Mouse (Mus musculus) midbrain, embryonic 11.5 days (tissue): ENCODE measurements around the gene Ccng1. TPM values are rescaled to one million over a fixed set of nuclear protein-coding genes. Genes with fewer than 3 reads are reported as not detected.
A peak's percentile ranks its signal among the peaks of the same experiment; 100 is the strongest.

Experiments
- ATAC-seq: fragments of 200-750 bp; cut with Nextera tagmentation; 2 replicates; pipeline ENCODE4 v1.8.0; 2017; ENCODE audit warnings: moderate TSS enrichment, moderate library complexity; ENCODE audit not compliant: low FRiP score
- DNase-seq: peaks from one replicate; pipeline ENCODE4 v3.0.0; 2015; ENCODE audit warnings: low spot score; ENCODE audit errors: missing footprints
- H3K27ac ChIP-seq: fragments of 300-500 bp; sonication (generic); 2 replicates; pipeline ENCODE4 v1.5.1; 2014; ENCODE audit warnings: low read depth, low read length
- H3K27me3 ChIP-seq: fragments of 300-500 bp; sonication (generic); 2 replicates; pipeline ENCODE4 v1.6.1; 2014; ENCODE audit warnings: mild to moderate bottlenecking, low read length, moderate library complexity, mixed read lengths; ENCODE audit not compliant: control insufficient read depth, insufficient read depth
- H3K36me3 ChIP-seq: fragments of 300-500 bp; sonication (generic); 2 replicates; pipeline ENCODE4 v1.6.1; 2014; ENCODE audit warnings: mild to moderate bottlenecking, low read length, moderate library complexity, mixed read lengths; ENCODE audit not compliant: control insufficient read depth, insufficient read depth
- H3K4me1 ChIP-seq: fragments of 300-500 bp; sonication (generic); 2 replicates; pipeline ENCODE4 v1.6.1; 2014; ENCODE audit warnings: low read length; ENCODE audit not compliant: control insufficient read depth, insufficient read depth
- H3K4me2 ChIP-seq: fragments of 300-500 bp; sonication (generic); 2 replicates; pipeline ENCODE4 v1.6.1; 2014; ENCODE audit warnings: mild to moderate bottlenecking, moderate library complexity
- H3K4me3 ChIP-seq: fragments of 300-500 bp; sonication (generic); 2 replicates; pipeline ENCODE4 v1.5.1; 2014; ENCODE audit warnings: low read depth, low read length
- H3K9ac ChIP-seq: fragments of 300-500 bp; sonication (generic); 2 replicates; pipeline ENCODE4 v1.6.1; 2014; ENCODE audit warnings: low read length
- H3K9me3 ChIP-seq: fragments of 300-500 bp; sonication (generic); 2 replicates; pipeline ENCODE4 v1.6.1; 2016; ENCODE audit warnings: low read length; ENCODE audit not compliant: control insufficient read depth
- WGBS: fragments of 180-500 bp; shearing (Covaris S2); extraction: QIAGEN DNeasy Blood & Tissue Kit; methylation state at CpG from one replicate; pipeline ENCODE4 v1.1.7; 2014; 5-methylcytosine and 5-hydroxymethylcytosine counted together
- polyA plus RNA-seq: library from polyadenylated mRNA; unstranded; fragments of >200 nt; fragmentation: Nextera tagmentation; extraction: Ambion mirVana; gene quantifications from 2 replicates; pipeline ENCODE4 v1.2.1, GENCODE M21; 2014

Gene Ccng1
- 47.9 and 61.1 TPM in 2 replicates for polyA plus RNA-seq

DNA sequence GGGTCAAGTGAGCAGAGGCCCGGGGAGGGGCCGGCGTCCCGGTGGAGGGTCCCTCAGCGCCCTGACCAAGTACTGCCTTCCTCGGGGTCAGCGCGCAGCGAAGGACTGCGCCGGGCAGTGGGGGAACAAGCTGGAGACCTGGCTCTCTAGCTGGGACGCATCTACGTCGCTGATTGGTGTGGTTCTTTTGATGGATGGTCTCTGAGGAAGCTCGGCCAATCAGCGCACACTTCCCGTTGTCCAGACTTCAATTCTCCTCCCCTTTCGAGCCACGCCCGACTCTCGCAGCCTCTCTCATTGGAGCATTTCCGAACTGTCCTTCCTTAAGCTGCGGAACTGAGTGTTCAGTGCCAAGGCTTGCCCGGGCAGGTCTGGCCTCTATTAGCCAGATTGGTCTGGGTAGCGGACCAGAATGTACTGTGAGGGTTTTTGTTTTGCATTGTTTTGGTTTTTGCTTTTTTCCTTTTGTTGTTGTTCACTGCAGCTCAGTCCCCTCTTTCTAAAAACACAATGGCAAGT lies at the start of gene Ccng1:
Gene Ccng1, minus strand, starts transcription at position 203 of the 519 bp plus-strand sequence.
- ATAC-seq (peak; percentile 100), DNase-seq (peak; percentile 95)
- no peaks in the 10 kb centered on the region for H3K27me3 ChIP-seq
- H3K27ac ChIP-seq, result no peak within 1 kb of the TSS; the same call in 1 of the 2 replicates
- peaks cover 6% of the 10 kb centered on the region for H3K4me1 ChIP-seq
- peak within 1 kb of the TSS; percentile 86 for H3K9ac ChIP-seq
- WGBS, result under 1% methylated on average over 25 of the region's 25 CpGs
- H3K4me3 ChIP-seq, result peak within 1 kb of the TSS; percentile 77
- H3K36me3 ChIP-seq, result no peaks in the 10 kb centered on the region
- peak within 1 kb of the TSS; percentile 87 for H3K4me2 ChIP-seq
- no peaks in the 10 kb centered on the region for H3K9me3 ChIP-seq

DNA sequence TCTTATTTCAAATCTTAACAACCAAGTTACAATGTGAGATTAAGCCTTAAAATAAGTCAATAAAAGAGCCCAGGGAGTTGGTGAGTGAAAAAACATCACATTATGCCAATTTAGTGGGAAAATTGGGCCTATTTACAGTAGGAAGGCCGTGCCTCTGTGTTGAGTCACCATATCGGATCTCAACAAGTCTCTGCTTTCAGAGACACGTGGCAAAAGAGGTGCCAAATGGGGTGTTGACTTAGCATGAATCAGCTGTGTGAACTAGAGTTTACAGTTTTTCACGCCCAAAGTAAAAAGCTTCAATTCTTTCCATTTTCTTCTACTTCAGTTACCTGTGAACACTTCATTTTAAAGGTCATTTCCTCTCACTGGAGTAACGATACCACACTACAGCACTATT lies 35.2 kb upstream of the Ccng1 start:
- H3K4me3 ChIP-seq, result no peak overlapping the region
- ATAC-seq (no peak), DNase-seq (no peak)
- no peaks in the 10 kb centered on the region for H3K4me1 ChIP-seq
- no peak overlapping the region for H3K27ac ChIP-seq
- no peaks in the 10 kb centered on the region for H3K36me3 ChIP-seq
- 74% methylated on average over 5 of the region's 5 CpGs for WGBS
- H3K27me3 ChIP-seq, result no peaks in the 10 kb centered on the region
- H3K9me3 ChIP-seq, result no peaks in the 10 kb centered on the region
- no peak overlapping the region for H3K4me2 ChIP-seq
- H3K9ac ChIP-seq, result no peak overlapping the region

DNA sequence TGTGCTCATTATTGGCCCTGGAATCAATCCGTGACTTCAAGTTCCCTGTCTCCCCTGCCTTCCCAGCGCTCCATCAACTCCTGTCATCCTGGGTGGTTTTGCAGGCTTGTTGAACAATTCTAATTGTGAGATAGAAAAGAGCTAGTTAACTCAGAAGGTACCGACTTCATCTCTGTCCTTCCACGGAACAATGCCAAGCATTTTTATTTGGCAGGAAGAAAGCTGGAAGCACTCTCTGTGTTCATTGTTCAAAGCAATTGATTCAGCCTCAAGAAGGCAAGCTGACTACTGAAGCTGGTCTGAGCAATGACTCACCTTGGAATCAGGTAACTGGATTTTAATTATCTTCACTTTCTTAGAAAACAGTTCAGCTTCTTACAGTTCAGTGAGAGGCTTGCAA lies 34.6 kb upstream of the Ccng1 start:
- 85% methylated on average over 4 of the region's 4 CpGs for WGBS

DNA sequence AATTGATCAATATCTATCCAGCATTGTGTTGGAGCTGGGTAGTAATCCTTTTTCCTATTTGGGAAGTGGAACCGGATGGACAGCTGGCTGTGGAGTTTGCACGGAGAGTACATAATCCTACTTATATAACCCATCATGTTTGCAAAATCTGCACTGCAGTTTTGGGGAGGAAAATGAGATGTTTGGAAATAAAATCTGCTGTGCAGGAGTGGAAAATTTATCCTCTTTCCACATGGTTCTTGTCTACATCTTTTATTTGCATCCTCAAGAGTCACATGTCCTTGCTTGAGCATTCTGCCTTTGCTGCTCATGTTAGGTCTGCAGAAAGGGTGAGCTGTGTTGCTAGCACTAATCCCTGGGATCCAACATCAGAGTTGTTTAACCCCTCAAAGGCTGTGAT lies 31.8 kb upstream of the Ccng1 start:
- no peak overlapping the region for H3K4me3 ChIP-seq
- H3K9ac ChIP-seq, result no peak overlapping the region
- no peak overlapping the region for H3K27ac ChIP-seq
- ATAC-seq, result no peak
- no peaks in the 10 kb centered on the region for H3K9me3 ChIP-seq
- H3K4me1 ChIP-seq, result no peaks in the 10 kb centered on the region
- no peaks in the 10 kb centered on the region for H3K27me3 ChIP-seq
- no peak overlapping the region for H3K4me2 ChIP-seq
- 73% methylated on average over 2 of the region's 2 CpGs for WGBS
- no peaks in the 10 kb centered on the region for H3K36me3 ChIP-seq
- DNase-seq, result no peak

More for the DNA sequence above, 34.6 kb upstream of the Ccng1 start:
- Histone ChIP-seq H3K4me1 (no peaks in the 10 kb centered on the region), H3K9me3 (no peaks in the 10 kb centered on the region), H3K27ac (no peak overlapping the region), H3K9ac (no peak overlapping the region), H3K27me3 (no peaks in the 10 kb centered on the region), H3K4me3 (no peak overlapping the region), H3K4me2 (no peak overlapping the region), H3K36me3 (no peaks in the 10 kb centered on the region)
- DNase-seq (no peak), ATAC-seq (no peak)

DNA sequence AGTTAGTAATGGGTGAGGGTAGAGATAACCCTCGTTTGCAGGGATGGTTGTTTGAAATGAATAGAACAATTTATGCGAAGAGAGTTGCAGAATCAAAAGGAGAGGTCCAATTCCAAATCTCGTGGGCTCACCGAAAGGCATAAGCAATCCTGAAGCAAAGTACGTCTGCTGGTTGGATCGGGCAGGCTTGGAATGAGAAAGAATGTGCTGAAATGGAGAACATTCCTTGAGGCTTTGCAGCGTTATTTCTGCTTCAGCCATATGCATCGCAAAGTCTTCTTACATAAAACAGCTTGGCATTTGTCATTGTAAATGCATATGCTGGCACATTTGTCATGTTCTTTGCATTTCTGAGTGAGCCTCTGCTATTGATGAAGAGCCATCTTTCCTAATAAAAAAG lies 29.2 kb upstream of the Ccng1 start:
- ATAC-seq, result no peak
- no peak overlapping the region for H3K4me3 ChIP-seq
- no peak overlapping the region for H3K9ac ChIP-seq
- WGBS, result 82% methylated on average over 8 of the region's 8 CpGs
- no peak overlapping the region for H3K4me2 ChIP-seq
- no peaks in the 10 kb centered on the region for H3K4me1 ChIP-seq
- no peak for DNase-seq
- no peak overlapping the region for H3K27ac ChIP-seq
- no peaks in the 10 kb centered on the region for H3K9me3 ChIP-seq
- no peaks in the 10 kb centered on the region for H3K27me3 ChIP-seq
- H3K36me3 ChIP-seq, result no peaks in the 10 kb centered on the region

DNA sequence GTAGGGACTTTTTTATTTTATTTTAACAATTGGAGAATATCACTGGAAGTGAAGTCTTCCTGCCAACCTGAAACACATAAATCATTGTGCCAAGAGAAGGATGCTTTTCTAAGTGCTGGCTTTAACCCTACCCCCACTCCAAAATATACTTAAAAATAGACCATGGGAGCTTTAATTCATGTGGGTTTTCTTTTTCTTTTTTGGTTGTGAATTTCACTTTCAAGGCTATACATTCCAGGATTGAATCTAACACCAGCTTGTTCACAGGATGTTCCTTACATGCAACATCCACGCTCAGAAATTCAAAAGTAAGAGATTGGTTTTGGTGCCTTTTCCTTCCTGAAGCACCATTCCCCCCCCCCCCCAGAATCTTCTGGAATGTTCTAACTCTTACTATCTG lies 28.2 kb upstream of the Ccng1 start:
- Histone ChIP-seq H3K4me2 (no peak overlapping the region), H3K4me1 (no peaks in the 10 kb centered on the region), H3K4me3 (no peak overlapping the region), H3K9me3 (no peaks in the 10 kb centered on the region), H3K27ac (no peak overlapping the region), H3K36me3 (no peaks in the 10 kb centered on the region), H3K9ac (no peak overlapping the region), H3K27me3 (no peaks in the 10 kb centered on the region)
- DNase-seq (no peak), ATAC-seq (no peak)
- 93% methylated on average over 1 of the region's 1 CpGs for WGBS

DNA sequence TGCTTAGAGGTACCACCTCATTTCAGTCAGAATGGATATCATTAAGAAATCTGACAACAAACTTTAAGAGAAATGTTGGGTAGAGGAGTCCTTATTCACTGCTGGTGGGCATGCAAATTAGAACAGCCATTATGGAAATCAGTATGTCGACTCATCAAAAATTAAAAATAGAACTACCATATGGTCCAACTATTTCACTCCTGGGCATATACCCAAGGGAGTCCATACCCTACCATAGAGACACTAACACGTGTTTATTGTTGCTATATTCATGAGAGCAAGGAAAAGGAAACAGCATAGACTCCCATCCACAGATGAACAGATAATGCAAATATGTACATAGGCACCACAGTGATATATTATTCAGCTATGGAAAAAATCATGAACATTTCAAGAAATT lies 26.7 kb upstream of the Ccng1 start:
- H3K9ac ChIP-seq, result no peak overlapping the region
- H3K4me1 ChIP-seq, result no peaks in the 10 kb centered on the region
- DNase-seq (no peak), ATAC-seq (no peak)
- no peak overlapping the region for H3K4me3 ChIP-seq
- H3K9me3 ChIP-seq, result no peaks in the 10 kb centered on the region
- H3K27me3 ChIP-seq, result no peaks in the 10 kb centered on the region
- no peak overlapping the region for H3K4me2 ChIP-seq
- no peaks in the 10 kb centered on the region for H3K36me3 ChIP-seq
- 69% methylated on average over 2 of the region's 2 CpGs for WGBS
- H3K27ac ChIP-seq, result no peak overlapping the region

DNA sequence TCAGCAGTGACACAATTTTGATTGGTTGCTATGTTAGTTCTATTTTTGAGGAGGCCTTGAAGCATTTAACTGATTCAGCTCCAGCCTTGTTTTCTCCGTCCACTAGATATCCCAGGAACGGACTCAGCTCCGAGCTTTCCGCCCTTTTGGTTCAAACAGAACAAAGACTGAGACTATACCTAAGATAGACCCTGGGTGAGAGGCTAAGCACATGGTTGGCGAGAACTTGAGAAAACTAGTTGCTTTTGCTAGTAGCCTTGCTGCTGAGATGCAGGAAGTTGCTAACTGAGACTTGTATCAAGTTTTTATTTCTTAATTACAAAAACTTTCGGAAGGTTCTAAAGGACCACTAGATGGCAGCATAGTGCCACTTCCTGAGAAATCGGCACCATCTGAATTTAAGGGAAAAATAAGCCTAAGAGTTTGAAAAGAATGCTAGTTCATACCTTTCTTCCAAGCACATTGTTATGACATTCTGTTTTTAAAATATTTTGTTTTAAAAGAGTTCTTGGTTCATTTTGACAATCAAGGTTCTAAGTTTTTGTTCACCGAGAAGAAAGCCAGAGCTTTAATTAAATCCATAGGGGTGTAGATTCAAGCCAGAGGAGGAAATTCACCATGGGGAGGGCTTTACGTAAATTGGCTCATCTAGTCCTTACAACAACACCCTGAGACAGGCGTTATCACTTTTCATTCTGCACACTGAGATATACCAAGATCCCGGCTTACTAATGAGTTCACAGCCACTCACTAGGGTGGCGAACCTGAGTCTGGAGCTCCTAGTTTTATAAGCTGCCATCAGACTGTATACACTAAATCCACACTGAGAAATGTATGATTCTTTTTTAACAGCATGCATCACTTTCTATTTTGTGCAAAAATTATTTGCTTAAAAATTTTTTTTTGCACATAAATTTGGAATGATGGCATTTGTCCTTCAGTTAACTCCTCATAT lies 20.5 kb upstream of the Ccng1 start:
- H3K27me3 ChIP-seq, result no peaks in the 10 kb centered on the region
- H3K4me3 ChIP-seq, result no peak overlapping the region
- no peak overlapping the region for H3K4me2 ChIP-seq
- 0 out of 2 replicates have a peak, but pooled peaks have one; percentile 24 for ATAC-seq
- H3K36me3 ChIP-seq, result no peaks in the 10 kb centered on the region
- 58% methylated on average over 12 of the region's 12 CpGs for WGBS
- no peak overlapping the region for H3K9ac ChIP-seq
- H3K4me1 ChIP-seq, result no peaks in the 10 kb centered on the region
- H3K27ac ChIP-seq, result no peak overlapping the region
- peak; percentile 89 for DNase-seq
- no peaks in the 10 kb centered on the region for H3K9me3 ChIP-seq

DNA sequence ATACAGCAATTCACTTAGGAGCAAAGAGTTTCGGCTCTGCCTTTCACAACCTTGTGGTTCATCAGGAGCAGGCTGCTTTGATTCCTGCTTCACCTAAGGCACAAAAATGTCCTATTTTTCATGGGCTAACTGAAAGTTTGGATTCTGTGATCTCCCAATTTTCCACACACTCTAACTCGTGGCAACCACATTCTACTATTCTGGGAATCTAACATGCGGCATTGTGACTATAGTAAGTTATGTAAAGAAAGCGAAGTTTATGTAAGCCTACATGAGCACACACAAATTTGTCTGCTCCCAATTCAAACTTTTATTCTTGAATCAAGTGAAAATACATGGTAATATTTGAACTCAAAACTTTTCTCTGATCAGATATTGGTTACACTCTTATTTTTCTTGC lies 9.6 kb upstream of the Ccng1 start:
- no peak overlapping the region for H3K4me3 ChIP-seq
- WGBS, result 80% methylated on average over 4 of the region's 4 CpGs
- ATAC-seq, result no peak
- no peak overlapping the region for H3K27ac ChIP-seq
- H3K27me3 ChIP-seq, result no peaks in the 10 kb centered on the region
- H3K4me2 ChIP-seq, result no peak overlapping the region
- H3K9me3 ChIP-seq, result no peaks in the 10 kb centered on the region
- no peaks in the 10 kb centered on the region for H3K36me3 ChIP-seq
- no peak overlapping the region for H3K9ac ChIP-seq
- no peaks in the 10 kb centered on the region for H3K4me1 ChIP-seq
- no peak for DNase-seq
